Mouse (Mus musculus): Measurements from ENCODE around the gene Unc79.
A peak's percentile ranks its signal among the peaks of the same experiment; 100 is the strongest.

The Unc79 gene

DNA sequence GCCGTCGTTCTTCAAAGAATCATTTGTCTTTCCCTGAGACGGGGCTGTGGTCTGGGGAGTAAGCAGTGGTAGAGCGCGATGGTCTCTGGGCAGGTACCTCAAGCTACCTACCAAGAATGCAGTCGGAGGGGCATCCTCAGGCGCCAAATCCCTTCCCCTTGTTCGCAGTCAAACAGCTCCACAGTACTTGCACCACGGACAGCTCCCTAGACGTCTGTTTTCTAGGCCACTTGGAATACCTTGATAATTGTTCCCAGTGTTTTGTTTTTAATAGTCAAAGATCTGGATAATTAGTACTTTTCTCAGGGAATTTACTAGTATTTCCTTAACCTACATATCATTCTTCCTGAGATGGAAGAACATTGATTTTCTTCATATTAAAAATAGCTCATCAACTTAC lies 833 bp upstream of the Unc79 start:
- peaks cover 33% of the 10 kb centered on the region for H3K27me3 ChIP-seq (ENCODE audit: insufficient read depth, low read length)
- no peaks in the 10 kb centered on the region for H3K9me3 ChIP-seq (ENCODE audit: low read length)
- TF ChIP-seq POU5F1 (IDR thresholded peaks at IDR 0.05; ENCODE audit: borderline replicate concordance, low read length) (no peak), CTCF (conservative IDR thresholded peaks at IDR 0.05; ENCODE audit: low read length) (no peak), NANOG (IDR thresholded peaks at IDR 0.05; ENCODE audit: borderline replicate concordance, low read length) (no peak)
- no peaks in the 10 kb centered on the region for H3K36me3 ChIP-seq (ENCODE audit: insufficient read depth, low read length)
- no peak overlapping the region for H3K4me3 ChIP-seq (replicated peaks; ENCODE audit: low read length)
- peaks cover 19% of the 10 kb centered on the region for H3K4me1 ChIP-seq (replicated peaks; ENCODE audit: low read depth, low read length)

DNA sequence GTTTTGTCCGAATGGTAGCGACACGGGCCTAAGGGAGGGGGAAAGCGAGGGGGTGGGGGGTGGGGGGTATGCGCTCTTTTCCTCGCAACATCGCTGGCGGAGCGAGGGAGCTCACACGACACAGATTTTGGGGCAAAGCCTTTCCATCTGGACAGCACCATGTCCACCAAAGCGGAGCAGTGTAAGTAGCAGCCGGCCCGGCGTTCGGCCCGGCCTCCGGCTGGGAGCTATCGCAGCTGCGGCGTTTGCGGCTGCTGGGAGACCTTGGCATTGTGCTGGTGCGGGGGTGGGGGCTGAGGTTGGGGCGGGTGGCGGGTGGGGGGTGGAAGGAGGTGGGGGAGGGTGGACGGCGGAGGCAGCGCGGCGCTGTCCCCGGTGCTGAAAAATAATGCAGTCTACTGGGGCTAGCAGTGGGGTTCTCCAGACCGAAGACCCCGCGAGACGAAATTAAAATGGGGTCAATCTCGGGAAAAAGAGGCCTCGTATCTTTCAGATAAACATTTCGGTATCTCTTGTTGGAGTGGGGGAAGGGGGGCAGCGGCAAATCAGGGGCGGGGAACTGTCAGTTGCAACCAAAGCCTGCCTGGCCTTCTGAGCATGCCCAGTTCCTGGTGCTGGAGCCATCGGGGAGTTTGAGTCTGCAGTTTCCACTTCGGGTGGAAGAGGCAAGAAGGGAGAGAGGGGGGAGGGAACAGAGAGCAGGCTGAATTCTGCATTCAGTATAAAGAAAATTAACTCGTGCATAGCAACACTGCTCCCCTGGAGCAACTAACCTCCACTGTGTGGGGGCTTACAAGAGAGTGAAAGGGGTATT lies 943 bp downstream of the Unc79 start:
- H3K4me3 ChIP-seq (replicated peaks; ENCODE audit: low read length): peak overlapping the region; percentile 86
- peaks cover 33% of the 10 kb centered on the region for H3K27me3 ChIP-seq (ENCODE audit: insufficient read depth, low read length)
- no peaks in the 10 kb centered on the region for H3K36me3 ChIP-seq (ENCODE audit: insufficient read depth, low read length)
- TF ChIP-seq NANOG (IDR thresholded peaks at IDR 0.05; ENCODE audit: borderline replicate concordance, low read length): no peak
- no peak for TF ChIP-seq CTCF (conservative IDR thresholded peaks at IDR 0.05; ENCODE audit: low read length)
- no peak for TF ChIP-seq POU5F1 (IDR thresholded peaks at IDR 0.05; ENCODE audit: borderline replicate concordance, low read length)
- no peaks in the 10 kb centered on the region for H3K9me3 ChIP-seq (ENCODE audit: low read length)
- H3K4me1 ChIP-seq (replicated peaks; ENCODE audit: low read depth, low read length): peaks cover 13% of the 10 kb centered on the region

DNA sequence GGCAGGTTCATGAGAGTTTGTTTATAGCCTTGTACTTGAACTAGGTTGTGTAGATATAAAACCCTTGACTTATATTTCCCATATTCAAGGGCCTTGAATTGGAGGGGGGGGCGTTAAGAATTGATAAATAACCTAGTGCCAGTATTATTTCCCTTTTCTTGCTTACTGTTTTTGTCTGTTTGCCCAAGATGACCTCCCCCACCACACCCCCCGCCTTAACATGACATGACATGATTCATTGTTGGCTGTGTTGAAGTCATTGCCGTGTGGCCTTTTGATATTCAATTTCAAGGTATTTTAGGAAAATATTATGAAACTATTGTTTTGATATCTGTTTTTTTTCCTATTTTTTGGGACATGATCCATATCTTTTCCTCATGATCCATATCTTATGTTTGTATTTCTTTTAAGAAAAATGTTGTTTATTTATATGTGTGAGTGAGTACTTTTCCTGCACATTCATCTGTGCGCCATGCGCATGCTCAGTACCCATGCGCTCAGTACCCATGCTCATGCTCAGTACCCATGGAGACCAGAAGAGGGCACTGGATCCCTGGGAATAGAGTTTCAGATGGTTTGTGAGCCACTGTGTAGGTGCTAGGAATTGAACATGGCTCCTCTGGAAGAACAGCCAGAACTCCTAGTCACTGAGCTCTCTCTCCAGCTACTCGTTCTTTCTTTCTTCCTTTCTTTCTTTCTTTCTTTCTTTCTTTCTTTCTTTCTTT lies 11.6 kb downstream of the Unc79 start:
- TF ChIP-seq CTCF (conservative IDR thresholded peaks at IDR 0.05; ENCODE audit: low read length) (peak; percentile 35), NANOG (IDR thresholded peaks at IDR 0.05; ENCODE audit: borderline replicate concordance, low read length) (no peak)
- H3K9me3 ChIP-seq (ENCODE audit: low read length): no peaks in the 10 kb centered on the region
- H3K4me3 ChIP-seq (replicated peaks; ENCODE audit: low read length): no peak overlapping the region
- no peaks in the 10 kb centered on the region for H3K36me3 ChIP-seq (ENCODE audit: insufficient read depth, low read length)
- no peaks in the 10 kb centered on the region for H3K4me1 ChIP-seq (replicated peaks; ENCODE audit: low read depth, low read length)
- H3K27me3 ChIP-seq (ENCODE audit: insufficient read depth, low read length): no peaks in the 10 kb centered on the region

DNA sequence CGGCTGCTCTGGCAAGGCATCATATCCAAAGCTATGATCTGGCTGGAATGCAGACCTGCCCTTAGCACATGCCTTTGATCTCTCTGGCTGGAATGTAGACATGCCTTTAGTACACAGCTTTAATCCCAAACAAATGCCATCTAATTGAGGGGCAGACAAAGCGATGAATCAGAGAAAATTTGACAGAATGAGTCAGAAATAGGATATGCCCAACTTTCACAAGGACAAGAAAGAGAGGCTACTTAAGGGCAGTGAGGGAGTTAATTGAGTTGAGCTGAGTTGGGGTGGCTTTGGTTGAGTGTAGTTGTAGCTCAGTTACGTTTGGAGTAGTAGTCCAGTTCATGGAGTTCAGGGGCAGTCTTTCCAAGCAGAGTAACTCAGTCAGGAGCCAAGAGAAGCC lies 12.4 kb downstream of the Unc79 start:
- TF ChIP-seq NANOG (IDR thresholded peaks at IDR 0.05; ENCODE audit: borderline replicate concordance, low read length): no peak
- TF ChIP-seq CTCF (conservative IDR thresholded peaks at IDR 0.05; ENCODE audit: low read length): no peak
- TF ChIP-seq POU5F1 (IDR thresholded peaks at IDR 0.05; ENCODE audit: borderline replicate concordance, low read length): no peak

DNA sequence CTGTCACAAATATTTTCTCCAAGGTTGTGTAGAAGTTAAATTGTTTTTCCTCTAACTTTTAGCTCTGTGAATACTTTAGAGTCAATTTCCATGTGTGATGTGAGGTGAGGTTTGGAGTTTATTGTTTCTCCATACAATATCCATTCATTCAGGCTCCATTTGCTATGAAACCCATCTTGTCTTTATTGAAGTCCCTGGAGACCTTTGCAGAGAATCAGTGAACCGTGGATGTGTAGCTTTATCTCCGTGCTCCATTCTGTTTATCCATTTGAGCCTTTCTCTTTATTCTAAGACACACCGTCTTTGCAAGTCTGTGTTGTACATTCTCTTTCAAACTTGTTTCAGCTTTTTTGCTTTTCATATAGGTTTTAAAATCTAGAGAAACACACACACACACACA lies 15.8 kb downstream of the Unc79 start:
- H3K9me3 ChIP-seq (ENCODE audit: low read length): no peaks in the 10 kb centered on the region
- TF ChIP-seq NANOG (IDR thresholded peaks at IDR 0.05; ENCODE audit: borderline replicate concordance, low read length) (no peak), POU5F1 (IDR thresholded peaks at IDR 0.05; ENCODE audit: borderline replicate concordance, low read length) (no peak), CTCF (conservative IDR thresholded peaks at IDR 0.05; ENCODE audit: low read length) (no peak)
- no peaks in the 10 kb centered on the region for H3K4me1 ChIP-seq (replicated peaks; ENCODE audit: low read depth, low read length)
- no peaks in the 10 kb centered on the region for H3K36me3 ChIP-seq (ENCODE audit: insufficient read depth, low read length)
- no peak overlapping the region for H3K4me3 ChIP-seq (replicated peaks; ENCODE audit: low read length)
- no peaks in the 10 kb centered on the region for H3K27me3 ChIP-seq (ENCODE audit: insufficient read depth, low read length)

More for the DNA sequence above, 12.4 kb downstream of the Unc79 start:
- Histone ChIP-seq H3K9me3 (ENCODE audit: low read length) (no peaks in the 10 kb centered on the region), H3K4me1 (replicated peaks; ENCODE audit: low read depth, low read length) (no peaks in the 10 kb centered on the region), H3K27me3 (ENCODE audit: insufficient read depth, low read length) (no peaks in the 10 kb centered on the region), H3K4me3 (replicated peaks; ENCODE audit: low read length) (no peak overlapping the region), H3K36me3 (ENCODE audit: insufficient read depth, low read length) (no peaks in the 10 kb centered on the region)

DNA sequence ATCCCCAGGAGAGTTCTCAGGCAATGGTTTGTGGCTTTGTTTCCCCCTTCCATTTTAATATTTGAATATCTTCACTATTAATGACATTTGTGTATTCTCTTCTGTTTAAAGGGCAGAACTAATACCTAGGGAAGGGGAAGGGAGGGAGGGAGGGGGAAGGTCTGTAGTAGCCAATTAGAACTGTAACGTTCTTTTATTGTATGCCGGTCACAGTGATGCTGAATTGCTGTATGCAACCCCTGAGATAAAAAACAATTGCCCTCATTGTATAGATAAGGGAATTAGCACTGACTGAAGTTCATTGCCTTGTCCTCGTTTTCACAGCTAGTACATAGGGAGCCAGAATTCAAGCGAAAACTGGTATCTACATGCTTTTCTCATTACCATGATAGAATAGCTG lies 31.9 kb downstream of the Unc79 start:
- no peak for TF ChIP-seq POU5F1 (IDR thresholded peaks at IDR 0.05; ENCODE audit: borderline replicate concordance, low read length)
- TF ChIP-seq CTCF (conservative IDR thresholded peaks at IDR 0.05; ENCODE audit: low read length): no peak
- no peak for TF ChIP-seq NANOG (IDR thresholded peaks at IDR 0.05; ENCODE audit: borderline replicate concordance, low read length)
- Histone ChIP-seq H3K4me3 (replicated peaks; ENCODE audit: low read length) (no peak overlapping the region), H3K4me1 (replicated peaks; ENCODE audit: low read depth, low read length) (no peaks in the 10 kb centered on the region), H3K27me3 (ENCODE audit: insufficient read depth, low read length) (no peaks in the 10 kb centered on the region), H3K36me3 (ENCODE audit: insufficient read depth, low read length) (no peaks in the 10 kb centered on the region), H3K9me3 (ENCODE audit: low read length) (no peaks in the 10 kb centered on the region)

DNA sequence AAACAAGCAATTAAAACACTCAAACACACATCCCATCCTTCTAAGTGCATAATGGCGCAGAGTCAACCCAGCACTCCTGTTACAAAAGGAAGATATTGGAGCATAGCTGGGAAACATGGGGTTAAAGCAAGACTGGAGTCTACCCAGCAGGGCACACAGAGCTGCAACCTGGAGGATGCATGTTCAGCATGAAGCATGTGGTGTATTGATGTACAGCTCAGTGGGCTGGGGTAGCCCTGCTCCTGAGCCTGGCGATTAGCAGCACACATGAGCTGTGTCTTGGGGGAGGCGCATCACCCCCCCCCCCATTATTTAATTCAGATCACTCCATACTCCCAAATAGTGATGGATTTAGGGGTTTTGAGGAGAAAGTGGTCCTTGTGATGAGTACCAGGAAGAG lies 32.9 kb downstream of the Unc79 start:
- no peaks in the 10 kb centered on the region for H3K27me3 ChIP-seq (ENCODE audit: insufficient read depth, low read length)
- TF ChIP-seq NANOG (IDR thresholded peaks at IDR 0.05; ENCODE audit: borderline replicate concordance, low read length) (no peak), POU5F1 (IDR thresholded peaks at IDR 0.05; ENCODE audit: borderline replicate concordance, low read length) (no peak), CTCF (conservative IDR thresholded peaks at IDR 0.05; ENCODE audit: low read length) (no peak)
- H3K4me1 ChIP-seq (replicated peaks; ENCODE audit: low read depth, low read length): no peaks in the 10 kb centered on the region
- H3K36me3 ChIP-seq (ENCODE audit: insufficient read depth, low read length): no peaks in the 10 kb centered on the region
- no peak overlapping the region for H3K4me3 ChIP-seq (replicated peaks; ENCODE audit: low read length)
- H3K9me3 ChIP-seq (ENCODE audit: low read length): no peaks in the 10 kb centered on the region

DNA sequence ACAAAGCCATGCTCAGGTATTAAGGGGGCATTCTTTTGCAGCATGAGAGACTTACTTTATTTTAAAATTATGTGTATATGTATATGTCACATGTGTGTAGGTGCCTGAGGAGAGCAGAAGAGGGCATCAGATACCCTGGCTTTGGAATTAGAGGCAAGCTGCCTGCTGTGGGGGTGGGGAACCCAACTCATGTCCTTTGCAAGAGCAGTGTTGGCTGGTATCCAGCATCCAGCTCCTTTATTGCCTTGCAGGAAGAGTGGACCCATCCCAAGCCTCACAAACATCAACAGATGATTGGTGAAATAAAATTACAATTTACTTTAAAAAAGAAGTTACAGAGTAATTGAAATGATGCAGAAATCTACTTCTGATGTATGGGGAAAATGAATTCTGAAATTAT lies 36.7 kb downstream of the Unc79 start:
- no peaks in the 10 kb centered on the region for H3K9me3 ChIP-seq (ENCODE audit: low read length)
- no peaks in the 10 kb centered on the region for H3K36me3 ChIP-seq (ENCODE audit: insufficient read depth, low read length)
- H3K4me3 ChIP-seq (replicated peaks; ENCODE audit: low read length): no peak overlapping the region
- H3K4me1 ChIP-seq (replicated peaks; ENCODE audit: low read depth, low read length): no peaks in the 10 kb centered on the region
- TF ChIP-seq NANOG (IDR thresholded peaks at IDR 0.05; ENCODE audit: borderline replicate concordance, low read length): no peak
- H3K27me3 ChIP-seq (ENCODE audit: insufficient read depth, low read length): no peaks in the 10 kb centered on the region

Measured in E14TG2a.4 (cell line).